Mouse (Mus musculus): Measurements from ENCODE around the gene Mbtd1.
"Not testable (repeated sequence)": the region's sequence is repeated elsewhere in the genome, so short reads cannot be mapped to it uniquely, and the experiment has no call there.

The Mbtd1 gene

DNA sequence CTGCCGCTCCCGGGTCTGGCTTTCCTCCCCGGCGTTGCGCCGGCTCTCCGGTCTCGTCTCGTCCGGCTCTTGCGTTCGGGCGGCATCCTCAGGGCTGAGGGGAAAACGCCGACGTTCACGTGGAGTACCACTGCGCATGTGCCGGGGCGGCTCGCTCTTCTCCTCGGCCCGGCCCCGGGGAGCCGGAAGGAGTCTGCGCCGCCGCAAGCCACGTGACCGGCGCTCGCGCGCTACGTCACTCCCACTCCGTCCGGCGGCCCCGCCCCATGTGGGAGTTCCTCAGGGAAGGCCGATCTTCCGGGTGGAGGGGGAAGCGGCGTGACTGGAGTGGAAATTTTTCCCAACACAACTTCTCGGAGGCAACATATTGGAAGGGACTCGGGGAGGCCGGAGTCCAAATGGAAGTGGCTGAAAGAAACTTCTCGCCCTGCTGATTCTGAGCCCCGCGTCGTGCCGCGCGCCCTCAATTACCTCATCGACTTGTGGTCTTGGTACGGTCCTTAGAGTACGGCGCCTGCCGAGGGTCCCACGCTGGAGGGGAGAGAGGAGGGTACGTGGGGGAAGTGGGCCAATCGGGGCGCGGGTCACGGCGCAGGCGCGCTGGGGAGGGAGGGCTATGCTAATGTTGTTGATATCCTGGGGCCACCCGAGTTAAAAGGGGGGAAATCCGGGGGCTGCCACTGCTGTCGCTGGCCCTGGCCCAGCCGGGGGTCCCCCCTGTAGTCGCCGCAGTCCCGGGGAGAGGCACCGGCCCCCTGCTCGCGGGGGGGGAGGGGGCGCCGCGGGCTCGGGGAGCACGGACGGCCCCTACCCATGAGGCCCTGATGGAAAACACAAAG lies at the start of gene Mbtd1, which contains the start of gene Utp18:
TSS of gene Mbtd1 (plus strand) at position 281 of the 839 bp plus-strand sequence.
TSS of gene Utp18 (minus strand) at position 195 of the 839 bp plus-strand sequence.
- DNase-seq: peak; percentile 99

DNA sequence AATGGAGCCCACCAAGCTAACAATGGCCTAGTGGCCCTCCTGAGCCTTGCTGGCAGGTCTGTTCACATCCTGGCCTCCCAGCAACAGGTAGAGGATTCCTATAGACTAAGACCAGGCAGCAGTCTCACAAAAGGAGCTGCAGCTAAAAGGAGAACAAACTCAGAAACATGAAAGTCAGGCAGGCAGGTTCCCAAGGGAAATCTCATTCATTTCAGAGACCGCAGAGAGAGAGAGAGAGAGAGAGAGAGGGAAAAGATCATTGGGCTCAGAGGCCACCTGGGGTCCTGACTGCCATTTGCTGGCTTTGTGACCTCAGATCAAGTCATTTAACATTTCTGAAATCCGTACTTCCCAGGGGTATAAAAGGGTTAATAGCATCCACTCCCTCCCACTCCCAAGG lies 38.3 kb upstream of the Mbtd1 start:
- no peak for DNase-seq

DNA sequence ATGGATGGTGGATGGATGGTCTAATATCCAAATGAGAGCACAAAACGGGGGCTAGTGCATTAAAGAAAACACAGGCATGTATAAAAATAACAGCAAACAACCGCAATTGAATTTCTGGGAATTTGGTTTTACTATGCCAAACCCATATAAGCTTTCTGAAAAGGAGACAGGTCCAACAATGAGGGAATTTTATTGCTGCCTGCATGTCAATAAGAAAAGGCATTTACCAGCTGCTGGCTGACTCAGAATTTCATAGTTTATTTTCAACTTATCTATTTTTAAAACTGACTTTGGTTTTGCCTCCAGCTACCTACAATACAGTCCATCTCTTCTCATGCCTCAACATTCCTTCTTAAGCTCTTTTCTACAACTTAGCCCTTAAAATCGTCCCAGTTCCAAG lies 33.1 kb upstream of the Mbtd1 start:
- no peak for DNase-seq

DNA sequence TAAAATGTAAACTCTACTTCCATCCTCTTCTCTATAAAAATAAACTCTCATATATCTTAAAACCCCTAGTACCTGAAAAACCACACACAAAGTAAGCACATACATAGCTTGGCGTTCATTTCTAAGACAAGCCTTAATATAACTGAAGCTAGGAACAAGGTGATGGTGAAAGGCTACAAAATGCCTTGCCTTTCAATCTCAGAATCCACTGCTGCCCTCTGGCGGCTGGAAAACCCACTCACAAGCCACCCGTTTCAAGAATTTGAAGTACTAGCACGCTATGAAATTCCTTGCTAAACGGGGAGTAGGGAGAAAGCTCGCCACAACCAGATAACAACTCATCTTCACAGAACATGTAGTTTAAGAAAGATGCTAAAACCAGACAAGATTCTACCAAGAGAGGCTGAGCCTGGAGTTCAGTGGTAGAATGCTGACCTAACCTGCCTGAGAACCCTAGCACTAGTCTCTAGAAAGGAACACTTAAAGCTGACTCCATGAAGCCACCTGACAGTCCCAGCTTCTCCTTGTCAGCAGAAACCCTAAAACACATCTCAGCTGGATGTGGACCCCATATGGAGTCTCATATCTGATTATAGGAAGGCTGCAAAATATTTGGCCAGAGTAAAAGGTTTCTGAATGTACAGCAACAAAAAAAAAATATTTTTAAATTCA lies 29.2 kb upstream of the Mbtd1 start:
- peak; percentile 85 for DNase-seq

DNA sequence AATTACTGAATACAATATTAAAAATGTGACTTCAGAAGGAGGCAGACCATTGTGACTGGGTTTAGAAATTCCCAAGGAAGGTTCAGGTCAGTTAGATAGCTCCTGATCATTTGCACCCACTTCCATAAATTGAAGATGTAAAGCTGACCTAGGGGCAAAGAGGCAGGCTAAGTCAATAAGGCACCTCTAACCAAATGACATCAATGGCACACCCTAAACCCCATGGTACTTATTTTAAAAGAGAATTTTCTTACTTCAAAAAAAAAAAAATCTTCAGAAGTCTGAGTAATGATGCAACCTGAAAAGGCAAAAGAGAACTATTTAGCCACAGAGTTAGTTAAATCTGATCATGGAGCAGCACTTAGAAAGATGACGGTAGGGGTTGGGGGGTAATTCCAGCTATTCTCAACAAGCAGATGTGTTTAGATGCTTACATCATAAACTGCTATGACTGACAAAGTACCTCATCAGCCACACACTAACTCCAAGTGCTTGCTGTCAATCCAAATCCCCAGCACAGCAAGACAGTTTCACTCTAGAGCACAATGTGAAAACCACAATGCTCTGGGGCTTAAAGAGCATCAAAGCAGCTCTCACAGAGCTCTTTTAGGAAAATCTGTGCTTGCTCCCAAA lies 25.0 kb upstream of the Mbtd1 start:
- DNase-seq: no peak

DNA sequence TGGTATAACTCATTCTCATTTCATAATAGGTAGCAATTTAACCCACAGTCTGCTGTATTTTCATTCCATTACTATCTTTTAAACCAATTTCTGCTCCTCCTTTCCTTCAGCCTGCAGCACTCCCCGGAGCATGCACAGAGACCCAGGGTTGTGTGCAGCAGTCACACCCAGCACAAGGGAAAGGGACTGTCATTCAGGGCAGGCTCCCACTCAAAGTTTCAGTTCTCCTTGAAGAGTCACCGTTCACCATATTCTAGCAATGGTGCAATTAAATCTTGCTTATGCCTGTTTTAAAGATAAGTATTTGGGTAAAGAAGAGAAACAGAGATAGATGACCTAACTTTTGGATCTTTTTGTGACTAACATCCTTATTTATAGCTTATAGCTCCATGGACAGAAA lies 24.5 kb upstream of the Mbtd1 start:
- no peak for DNase-seq

DNA sequence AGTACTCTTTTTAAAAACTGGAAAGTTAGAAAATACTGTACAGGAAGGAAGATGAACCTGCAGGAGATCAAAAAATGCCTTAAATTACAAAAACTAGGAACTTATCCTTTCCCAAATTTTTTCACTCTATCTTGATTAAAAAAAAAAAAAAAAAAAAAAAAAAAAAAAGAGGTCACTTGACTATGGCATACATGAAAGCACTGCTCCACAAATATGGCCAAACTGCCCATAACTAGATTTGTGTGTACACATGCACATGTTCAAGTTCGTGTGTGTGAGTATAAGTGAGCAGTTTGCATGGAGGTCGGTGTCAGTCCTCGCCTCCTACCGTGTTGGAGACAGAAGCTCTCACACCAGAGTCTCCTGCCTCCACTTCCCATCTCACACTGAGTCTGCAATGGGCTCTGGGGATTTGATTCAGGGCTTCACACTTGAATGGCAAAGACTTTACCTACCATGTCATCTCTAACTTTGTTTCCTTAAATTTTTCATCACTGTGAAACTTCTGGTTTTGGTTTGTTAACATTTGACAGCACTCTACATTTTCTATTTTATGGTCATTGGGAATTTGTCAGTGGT lies 23.5 kb upstream of the Mbtd1 start:
- DNase-seq: no peak

DNA sequence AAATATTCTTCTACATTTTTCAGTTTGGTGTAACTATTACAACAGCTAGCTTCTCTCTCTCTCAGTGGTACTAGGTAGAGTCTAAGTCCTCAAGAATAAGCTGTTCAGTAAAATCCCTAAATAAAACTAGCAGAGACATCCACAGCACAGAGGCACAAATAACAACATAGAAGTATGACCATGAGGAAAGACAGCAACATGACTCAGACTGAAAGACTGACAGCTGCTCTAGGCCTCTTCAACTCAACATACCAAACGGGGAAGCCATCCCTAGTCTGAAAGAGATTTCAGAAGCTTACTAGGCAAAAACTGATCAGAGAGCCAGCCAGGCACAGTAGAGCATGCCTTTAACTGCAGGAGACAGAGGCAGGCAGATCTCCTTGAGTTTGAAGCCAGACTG lies 23.0 kb upstream of the Mbtd1 start:
- DNase-seq: no peak

DNA sequence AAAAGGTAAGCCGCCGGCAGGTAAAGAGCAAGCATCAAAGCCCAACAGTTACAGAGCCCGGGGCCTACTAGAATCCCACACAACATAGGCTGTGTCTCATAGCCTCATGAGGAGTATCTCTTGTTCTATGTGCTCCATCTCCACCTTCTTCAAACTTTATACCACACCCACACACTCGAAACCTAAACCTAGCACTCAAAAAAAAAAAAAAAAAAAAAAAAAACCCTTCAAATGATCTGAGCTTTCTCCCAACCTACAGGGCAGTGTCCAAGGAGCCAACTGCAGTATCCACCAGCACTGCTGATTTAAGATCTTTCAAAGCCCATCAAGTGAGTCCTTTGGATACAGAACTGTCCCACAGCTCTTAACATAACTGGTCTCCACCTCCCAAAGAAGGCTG lies 1.6 kb upstream of the Mbtd1 start:
- DNase-seq: no peak

DNA sequence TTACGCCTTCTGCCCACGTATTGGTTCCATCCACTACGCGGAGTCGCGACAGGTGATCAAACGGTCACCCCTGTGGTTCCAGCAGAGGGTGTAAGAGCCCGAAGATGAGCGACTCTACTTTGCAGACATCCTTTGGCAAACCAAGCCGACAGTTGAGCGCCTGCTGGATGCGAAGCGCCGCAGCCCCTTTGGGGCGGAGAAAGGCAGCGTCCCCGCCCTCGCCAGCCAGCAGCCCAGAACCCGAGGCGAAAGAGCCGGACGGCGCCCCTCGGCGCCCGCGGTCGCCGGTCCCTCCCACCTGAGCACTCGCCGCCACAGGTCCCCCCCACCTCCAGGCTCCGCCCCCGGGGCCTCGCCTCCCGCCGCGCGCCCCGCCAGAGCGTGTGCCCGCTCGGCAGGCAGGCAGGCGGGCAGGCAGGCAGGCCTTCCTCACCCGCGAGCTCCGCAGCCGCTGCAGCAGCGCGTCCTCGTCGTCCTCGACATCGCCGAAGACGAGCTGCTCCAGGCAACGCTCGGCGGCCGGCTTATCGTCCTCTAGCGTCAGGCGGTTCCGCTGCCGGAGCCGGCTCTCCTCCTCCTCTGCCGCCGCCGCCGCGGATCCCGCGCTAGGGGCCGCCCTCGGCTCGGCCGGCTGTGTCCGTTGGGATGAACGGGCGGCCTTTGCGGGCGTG lies 616 bp upstream of the Mbtd1 start:
- peak; percentile 83 for DNase-seq

DNA sequence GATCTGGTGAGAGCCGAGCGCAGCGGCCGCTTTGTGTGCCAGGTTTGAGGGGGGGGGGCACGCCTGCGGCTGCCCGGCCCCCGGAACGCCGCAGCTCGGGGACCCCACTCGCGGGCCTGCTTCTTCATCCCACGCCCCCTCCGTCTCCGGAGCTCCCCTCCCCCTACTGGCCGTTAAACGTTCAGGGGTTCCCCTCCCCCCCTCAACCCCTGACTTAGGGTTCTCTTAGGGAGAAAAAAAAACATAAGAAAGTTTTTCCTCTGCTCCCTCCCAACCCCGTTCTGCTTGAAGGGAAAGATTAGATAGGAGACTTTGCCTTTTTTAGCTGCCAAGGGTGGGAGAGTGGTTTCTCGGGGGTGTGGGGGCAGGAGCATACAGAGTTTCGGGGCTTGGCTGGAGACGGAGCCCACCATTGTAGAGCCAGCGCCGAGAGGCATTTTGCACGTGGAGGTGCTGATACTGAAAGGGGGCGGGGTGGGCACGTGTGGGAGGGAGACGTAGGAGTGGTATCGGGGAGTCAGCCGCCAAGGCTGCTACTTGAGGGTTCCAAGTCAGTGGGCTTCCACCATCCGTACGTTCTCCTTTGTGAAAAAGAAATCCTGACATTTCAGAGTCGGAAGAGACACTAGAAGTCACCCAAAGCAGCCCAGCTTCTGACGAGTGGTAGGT lies 893 bp downstream of the Mbtd1 start:
- DNase-seq: peak; percentile 76

DNA sequence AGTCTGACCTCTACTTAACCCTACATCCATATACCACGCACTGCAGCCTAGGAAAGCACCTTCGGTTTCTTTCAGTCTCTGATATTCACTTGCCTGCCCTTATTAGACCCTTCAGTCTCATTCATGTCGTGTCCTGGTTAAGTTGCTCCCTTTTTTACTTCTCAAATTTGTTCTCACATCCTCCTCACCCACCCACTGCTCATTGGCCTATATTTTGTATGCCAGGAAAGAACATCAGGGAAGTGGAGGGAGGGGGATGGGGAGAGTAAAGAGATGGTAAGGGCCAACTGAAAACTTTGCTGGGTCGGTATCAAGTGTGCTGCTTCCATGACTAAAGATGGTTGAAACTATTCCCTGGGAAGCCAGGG lies 1.4 kb downstream of the Mbtd1 start:
- no peak for DNase-seq

DNA sequence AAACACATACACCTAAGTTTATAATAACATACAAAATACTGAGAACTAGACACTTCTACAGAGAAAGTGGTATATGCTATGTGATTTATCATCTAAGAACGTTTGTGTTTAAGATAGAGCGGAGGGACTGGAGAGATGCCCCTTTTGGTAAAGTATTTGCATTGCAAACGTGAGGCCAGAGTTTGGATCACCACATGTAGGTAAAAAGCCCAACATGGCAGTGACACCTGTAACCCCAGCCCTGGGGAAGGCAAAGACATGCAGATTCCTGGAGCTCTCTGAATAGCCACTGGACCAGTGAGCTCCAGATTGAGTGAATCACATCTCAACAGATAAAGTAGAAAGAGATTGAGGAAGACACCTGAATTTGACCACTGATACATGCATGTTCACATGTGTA lies 12.1 kb downstream of the Mbtd1 start:
- no peak for DNase-seq

DNA sequence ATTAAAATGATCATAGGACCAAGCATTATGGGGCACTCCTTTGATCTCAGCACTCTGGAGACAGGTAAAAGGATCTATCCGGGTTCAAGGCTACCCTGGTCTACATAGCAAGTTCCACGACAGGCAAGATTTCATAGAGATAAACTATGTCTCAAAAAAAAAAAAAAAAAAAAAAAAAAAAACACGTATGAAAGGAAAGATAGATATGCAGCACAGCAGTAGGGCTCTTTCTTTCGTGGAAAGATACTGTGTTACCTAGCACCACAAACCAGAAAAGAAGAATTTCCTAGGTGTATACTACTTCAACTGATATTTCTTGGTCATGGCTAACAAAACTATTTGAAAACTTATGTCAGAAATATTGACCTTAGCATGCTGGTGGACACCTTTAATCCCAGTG lies 21.2 kb downstream of the Mbtd1 start:
- no peak for DNase-seq

DNA sequence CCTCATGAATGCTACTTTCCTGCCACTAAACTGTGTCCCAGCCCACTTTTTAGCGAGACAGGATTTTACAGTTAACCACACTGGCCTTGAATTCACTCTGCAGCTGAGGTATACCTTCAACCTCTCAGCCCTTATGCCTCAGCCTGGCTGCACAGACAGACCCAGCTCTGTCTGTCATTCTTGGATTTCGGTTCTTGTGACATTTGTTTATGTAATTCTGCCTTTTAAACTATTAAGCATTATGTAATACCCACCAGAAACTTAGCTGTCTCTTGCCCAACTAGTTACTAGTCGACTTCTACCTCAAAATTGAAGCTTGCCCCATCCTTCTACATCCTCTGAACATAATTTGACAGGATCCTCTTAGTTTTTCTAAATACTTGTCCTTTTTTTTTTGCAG lies 22.2 kb downstream of the Mbtd1 start:
- no peak for DNase-seq

DNA sequence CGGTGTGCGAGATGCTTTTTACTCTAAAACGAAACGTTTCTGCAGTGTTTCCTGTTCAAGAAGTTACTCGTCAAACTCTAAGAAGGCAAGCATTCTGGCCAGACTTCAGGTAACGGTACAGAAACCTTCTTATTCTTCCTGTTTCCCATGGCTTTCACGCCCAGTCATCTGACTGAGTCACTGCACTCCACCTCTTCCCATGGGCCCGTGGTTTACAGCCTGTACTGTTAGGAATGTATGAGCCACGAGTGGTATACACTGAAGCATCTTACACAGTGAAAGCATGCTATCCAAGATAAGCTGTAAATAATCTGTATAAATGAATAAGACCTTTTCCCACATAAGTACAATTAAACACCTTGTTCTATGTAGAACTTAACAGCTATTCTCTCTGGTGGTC lies 23.2 kb downstream of the Mbtd1 start:
- DNase-seq: no peak

DNA sequence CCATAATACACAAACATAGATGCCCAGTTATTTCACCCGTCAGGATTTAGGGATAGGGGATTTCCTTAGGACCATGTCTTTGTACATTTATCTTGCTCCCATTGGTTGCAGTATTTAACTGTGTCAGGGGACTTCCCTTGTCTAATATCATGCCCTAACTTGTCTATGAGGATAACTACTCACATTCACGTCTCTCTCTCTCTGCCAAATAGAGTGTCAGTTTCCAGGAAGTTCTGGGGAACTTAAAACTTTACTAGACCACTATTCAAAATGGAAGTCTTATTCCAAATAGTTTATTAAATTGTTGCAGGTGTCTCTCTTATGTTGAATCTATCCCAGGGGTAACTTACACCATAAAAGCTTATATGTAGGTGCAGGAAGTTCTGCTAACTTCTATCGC lies 26.0 kb downstream of the Mbtd1 start:
- DNase-seq: no peak

DNA sequence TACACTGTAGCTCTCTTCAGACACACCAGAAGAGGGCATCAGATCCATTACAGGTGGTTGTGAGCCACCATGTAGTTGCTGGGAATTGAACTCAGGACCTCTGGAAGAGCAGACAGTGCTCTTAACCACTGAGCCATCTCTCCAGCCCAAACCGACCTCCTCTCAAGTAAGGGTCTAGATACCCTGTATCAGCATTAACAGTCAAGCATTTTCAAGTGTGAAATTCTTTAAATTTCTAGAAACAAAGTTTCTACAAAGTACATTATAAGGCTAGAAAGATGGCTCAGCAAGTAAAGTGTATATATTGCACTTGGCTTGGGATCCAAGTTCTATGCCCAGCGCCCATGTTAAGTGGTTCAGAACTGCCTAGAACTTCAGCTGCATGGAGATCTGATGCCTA lies 29.4 kb downstream of the Mbtd1 start:
- DNase-seq: not testable (repeated sequence)

DNA sequence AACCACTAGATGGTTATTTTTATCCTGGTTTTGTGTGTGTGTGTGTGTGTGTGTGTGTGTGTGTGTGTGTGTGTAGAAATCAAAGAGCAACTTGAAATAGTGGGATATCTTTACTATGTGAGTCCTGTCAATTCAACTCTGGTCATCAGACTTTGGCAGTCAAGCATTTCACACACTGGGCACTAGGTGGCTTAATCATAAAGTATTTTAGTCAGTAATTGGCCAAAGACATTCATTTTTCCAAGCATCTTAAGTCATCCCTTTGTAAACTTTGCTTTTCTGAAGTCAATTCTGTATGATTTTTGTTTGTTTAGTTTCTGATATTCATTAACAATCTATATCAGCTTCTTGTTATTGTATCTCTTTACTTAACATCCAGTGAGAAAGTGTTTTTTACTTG lies 43.5 kb downstream of the Mbtd1 start:
- DNase-seq: no peak

DNA sequence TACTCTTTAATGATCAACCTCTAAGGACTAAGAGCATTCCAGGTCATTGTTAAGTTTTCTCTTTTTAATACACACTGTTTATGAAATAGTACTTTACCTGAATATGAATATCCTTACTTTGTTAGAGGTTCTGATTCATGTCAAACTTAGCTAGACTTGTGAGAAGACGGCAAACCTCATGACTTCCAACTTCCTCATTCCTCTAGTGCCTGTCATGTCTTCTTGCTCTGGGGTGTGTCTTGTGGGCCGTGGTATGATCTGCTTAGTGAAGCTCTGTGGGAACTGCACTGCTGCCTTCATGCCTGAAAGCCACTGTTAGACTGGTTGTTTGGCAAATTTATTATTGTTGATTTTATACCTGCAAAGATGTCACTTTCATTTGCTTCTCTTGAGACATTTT lies 55.3 kb downstream of the Mbtd1 start:
- DNase-seq: no peak

DNA sequence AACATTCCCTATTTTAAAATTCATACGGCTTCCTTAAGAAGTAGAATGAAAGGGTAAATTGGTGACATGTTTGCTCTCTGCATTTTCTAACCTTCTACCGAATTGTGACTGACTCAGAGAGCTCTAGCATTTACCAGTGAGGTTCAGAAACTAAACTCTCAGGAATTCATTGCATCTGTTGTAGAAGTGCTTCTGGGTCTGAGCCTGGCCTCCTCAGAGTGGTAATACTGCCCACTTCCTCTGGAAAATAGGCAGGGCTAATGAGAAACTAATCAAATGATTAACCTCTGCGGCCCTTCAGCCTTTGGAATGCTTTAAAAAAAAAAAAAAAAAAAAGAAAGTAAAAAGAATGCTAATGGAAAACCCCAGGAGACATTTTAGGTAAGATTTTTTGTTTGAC lies 59.3 kb downstream of the Mbtd1 start:
- DNase-seq: no peak

DNA sequence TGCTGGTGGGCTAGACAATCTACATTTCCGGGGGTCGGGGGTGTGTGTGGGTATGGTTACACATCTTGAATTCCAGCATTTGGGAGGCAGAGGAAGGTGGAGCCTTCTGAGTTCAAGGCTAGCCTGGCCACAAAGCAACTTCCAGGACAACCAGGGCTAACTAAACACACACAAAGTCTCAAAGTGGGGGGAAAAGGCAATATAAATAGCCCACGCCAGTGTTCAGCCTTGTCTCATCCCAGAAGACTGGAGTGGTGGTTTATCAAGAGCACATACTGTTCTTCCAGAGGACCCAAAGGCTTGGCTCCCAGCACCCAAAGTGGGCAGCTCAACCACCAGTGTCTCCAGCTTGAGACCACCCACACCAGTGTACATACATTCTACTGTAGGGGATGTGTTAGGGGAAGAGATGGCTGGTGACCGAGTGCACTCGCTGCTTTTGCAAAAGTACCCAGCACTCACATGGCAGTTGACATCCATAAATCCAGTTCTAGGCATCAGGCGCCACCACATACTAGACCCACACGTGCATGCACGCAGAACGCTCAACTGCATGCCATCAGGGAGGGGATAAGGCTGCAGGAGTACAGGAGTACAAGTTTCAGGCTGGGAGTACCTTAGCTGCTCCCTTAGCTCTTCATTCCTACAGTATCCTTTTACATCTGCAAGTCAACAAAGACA lies 63.4 kb downstream of the Mbtd1 start:
- no peak for DNase-seq
